Mouse (Mus musculus): ENCODE measurements at regions not wholly inside any gene's neighbourhood (a gene's known extent, or its start where the extent isn't known, plus 50 kb on each side); places are given as distances from the start of the nearest gene placed in this dataset.

GRCm38 (mm10) chr17:72993134-72993533 is 75.0 kb downstream of the Lbh start:
- CTCF ChIA-PET: interaction anchor here (0.6 kb wide), 2 partner anchors 19 to 25 kb away, joined by 3 to 5 read pairs; no protein-coding TSS in a partner anchor

DNA sequence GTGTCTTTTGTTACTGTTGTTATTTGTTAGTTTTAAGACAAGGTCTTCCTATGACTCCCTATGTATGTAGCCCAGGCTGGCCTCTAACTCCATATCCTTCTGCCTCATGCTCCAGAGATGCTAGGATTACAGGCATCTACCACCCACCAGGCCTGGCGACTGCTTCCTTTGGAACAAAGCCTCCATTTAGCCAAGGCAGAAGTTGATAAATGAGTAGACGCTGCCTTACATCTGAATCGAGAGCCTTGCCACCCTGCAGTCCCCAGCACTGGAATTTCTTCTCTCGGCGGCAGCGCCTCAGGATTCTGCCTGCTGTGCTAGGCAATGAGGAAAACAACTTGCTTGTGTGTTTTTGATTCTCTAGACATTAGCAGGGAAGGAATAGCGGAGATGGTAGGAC is 75.5 kb downstream of the Lbh start:
- CTCF ChIA-PET: no interaction called here

GRCm38 (mm10) chr17:72996539-72996938 is 78.4 kb downstream of the Lbh start:
- CTCF ChIA-PET: interaction anchor here (0.7 kb wide), 1 partner anchor 9 kb away, joined by 3 read pairs; no protein-coding TSS in a partner anchor

DNA sequence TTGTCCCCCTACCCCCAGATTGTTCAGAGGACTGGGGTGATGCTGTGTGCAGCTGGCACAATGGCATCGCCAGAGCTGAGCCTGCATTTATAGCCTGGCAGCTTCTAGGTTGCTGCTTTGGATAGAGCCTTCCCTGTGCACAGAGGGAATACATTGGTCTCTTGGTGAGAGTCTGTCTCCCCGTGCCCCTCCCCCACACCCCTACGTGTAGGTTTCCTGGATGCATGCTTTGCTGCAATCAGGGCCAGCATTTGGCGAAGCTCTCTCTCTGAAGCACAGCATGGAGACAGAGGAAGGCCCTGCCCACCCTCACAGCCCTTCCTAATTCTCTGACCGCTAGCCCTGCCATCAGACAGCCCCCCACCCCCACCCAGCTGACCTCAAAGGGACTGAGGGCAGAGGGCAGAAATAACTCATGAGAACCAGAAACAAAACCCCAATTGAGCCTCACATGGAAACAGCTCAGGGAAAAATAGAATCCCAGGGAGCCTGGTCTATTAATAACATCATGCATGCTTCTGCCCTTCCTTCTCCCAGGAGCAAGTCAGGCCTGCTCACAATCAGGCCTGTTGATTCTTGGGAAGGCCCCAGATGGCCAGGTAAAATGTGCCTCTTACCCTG is 79.3 kb downstream of the Lbh start:
- CTCF ChIA-PET: interaction anchor here (0.6 to 0.7 kb wide), 3 partner anchors 10 to 12 kb away, joined by 3 to 4 read pairs (median 3); no protein-coding TSS in a partner anchor

DNA sequence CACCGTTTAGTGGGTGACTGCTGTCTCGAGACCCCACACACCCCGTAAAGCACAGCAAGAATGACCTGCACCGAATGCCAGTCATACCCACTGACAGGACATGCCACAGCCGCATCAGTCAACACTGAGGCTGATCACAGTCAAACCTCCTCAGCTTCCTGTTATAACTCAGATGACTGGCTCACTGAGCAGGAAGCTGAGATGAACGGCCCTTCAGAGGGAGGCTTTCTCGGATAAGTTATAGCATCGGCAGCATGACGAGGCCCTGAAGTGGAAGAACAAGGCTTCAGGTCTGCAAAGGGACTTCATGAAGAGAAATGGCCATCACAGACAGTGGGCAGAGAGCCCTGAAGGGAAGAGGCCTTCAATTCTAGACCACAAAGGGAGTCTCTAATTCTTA is 87.0 kb downstream of the Lbh start:
- CTCF ChIA-PET: interaction anchor here (0.6 to 2.0 kb wide), 4 partner anchors 39 to 290 kb away, joined by 3 to 16 read pairs (median 6); no protein-coding TSS in a partner anchor

DNA sequence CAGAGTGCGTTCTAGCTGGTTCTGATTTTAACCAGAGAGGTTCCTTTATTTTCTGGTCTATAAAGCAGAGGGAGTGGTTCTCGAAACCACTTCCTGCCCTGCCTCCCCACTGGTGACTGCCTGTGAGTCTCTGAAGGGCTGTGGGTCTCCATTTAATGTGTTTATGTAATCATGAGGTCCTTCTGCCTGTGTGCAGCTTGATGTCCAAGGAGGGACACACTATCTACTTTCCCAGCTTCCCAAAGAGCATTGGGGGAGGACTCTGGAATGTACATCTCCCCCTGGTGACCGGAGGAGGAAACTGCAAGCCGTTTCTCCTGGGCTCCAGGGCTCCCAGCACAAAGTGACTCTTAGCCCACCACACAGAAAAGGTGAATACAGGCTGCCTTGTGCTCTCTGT is 90.8 kb downstream of the Lbh start:
- CTCF ChIA-PET: interaction anchor here (0.6 kb wide), 1 partner anchor 88 kb away, joined by 3 read pairs; no protein-coding TSS in a partner anchor

GRCm38 (mm10) chr17:73009962-73010361 is 91.9 kb downstream of the Lbh start:
- CTCF ChIA-PET: interaction anchor here (0.5 to 1.1 kb wide), 2 partner anchors 12 to 43 kb away, joined by 4 read pairs; no protein-coding TSS in a partner anchor

DNA sequence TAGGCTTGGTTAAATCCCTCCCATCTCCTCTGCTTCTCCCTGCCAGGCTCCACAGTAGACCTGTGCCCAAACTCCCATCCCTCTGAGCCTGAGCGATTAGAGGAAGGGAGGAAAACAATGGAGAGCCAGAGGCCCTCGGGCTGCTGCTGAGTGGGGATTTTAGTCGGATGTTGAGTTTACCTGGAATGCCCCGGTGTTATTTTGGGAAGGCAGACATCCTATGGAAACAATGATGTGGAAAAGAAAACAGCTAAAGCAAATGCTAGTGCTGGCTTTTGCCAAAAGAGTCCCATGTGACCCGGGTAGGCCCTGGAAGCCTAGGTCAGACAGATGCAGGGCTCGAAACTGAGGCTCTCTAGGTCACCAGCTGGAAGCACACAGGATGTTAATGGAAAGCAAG is 94.3 kb downstream of the Lbh start:
- CTCF ChIA-PET: interaction anchor here (0.6 kb wide), 1 partner anchor 20 kb away, joined by 3 read pairs; no protein-coding TSS in a partner anchor

- CTCF ChIA-PET: interaction anchor here (0.7 kb wide), 1 partner anchor 12 kb away, joined by 4 read pairs; no protein-coding TSS in a partner anchor
Measured at GRCm38 (mm10) chr17:73012954-73013353, 94.8 kb upstream of the Lclat1 start.

DNA sequence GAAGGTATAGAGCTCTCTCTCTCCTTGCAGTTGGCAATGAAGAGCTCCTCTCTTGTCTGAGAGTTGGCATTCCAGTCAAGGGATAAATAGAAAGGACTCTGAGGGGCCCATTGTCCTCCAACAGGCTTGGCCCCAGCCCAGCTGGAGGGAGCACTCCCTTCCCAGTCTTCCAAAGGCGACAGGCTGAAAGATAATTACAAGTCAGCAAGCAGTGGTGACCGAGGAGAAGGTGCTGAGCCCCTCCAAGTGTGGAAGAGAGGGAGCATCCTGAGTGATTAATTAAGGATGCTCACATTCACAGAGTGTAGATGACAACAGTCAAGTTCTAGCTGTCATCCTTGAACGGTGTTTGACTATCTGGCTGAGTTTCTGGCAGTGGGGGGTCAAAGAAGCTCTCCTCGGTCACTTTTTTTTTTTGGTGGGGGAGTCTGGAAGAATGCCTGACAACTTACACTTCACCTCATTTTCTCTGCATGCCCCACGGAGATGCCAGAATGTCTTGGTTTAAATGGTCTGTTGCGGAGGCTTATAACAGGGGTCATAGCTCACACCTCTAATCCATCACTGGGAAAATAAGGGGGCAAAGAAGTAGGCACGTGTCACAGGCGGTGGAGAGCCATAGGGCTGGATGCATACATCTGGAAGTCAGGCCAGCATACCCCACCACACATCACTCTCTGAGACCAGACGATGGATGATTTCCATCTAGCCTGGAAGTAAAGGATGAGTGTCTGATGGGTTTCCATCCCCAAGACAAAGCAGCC is 93.5 kb upstream of the Lclat1 start:
- CTCF ChIA-PET: no interaction called here

- CTCF ChIA-PET: no interaction called here
Measured at GRCm38 (mm10) chr17:73017173-73017572, 90.6 kb upstream of the Lclat1 start.

DNA sequence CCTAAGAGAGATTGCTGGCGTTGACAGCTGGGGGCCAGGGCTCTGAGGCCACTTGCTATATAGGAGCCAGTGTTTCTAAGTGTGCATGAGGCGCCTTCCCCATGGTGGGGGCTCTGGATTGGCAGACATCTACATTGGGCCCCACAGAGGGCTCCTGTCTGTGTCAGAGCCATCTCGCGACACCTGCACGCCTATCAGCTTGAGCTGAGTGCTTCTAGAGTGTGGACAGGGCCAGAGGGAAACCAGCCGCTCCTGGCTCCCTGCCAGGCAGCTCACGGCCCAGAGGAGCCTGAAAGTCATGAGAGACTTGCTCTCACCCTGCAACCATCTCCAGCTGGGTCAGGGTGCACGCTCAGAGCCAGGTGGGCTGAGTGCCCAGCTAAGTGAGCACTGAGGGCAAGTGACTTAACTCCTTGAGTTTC is 85.1 kb upstream of the Lclat1 start:
- CTCF ChIA-PET: no interaction called here

DNA sequence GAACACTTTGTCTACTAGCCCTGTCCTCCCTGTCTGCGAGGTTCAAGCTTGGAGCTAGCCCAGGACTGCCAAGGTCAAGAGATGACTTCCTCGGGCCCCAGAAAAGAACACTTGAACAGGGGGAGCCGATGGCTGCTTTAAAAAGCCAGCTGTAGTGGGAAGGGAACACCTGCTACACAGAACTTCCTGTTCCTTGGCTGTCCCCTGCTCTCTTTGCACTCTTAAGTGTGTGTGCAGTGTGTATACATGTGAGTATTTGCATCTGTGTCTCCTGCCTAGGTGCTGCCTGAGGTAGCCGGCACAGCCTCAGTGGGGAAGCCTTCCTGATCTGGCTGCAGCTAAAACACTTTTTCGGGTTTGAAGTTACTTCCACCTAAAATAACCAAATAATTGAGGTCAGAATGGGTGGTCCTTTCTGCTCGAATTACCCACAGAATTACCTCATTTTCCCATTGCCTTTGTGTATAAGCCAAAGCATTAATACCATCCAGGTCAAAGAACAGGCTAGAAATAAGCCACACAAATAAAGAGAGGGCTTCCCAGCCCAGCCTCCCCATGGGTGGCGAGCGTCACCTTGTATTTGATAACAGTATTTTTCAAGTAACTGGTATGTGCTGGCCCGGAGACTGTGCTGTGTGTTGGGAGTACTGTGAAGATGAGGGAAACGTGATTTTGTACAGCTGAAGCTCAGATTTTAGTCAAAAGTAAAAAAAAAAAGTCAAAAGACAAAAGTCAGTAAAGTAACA is 84.2 kb upstream of the Lclat1 start:
- CTCF ChIA-PET: interaction anchor here (0.6 kb wide), 1 partner anchor 12 kb away, joined by 11 read pairs; no protein-coding TSS in a partner anchor

DNA sequence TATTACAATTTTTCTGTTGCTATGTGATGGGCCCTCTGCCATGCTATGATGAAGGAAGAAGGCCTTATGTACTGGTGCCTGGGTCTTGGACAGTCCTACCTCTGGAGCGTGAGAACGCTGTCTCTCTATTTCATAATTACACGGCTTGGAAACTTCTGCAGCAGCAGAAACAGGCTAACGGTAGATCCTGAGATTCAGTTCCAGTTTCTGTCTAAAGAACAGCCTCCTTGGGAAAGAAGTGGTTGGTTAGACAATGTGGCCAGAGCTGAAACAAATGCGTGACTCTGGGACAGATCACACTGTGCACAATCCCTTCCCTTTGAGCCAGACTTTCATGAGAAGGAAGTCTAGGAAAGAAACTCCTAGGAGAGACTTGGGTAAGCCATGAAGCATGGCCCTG is 80.7 kb upstream of the Lclat1 start:
- CTCF ChIA-PET: no interaction called here

- CTCF ChIA-PET: interaction anchor here (0.6 kb wide), 1 partner anchor 359 kb away, joined by 3 read pairs; no protein-coding TSS in a partner anchor
Measured at GRCm38 (mm10) chr17:73031796-73032195, 76.0 kb upstream of the Lclat1 start.

- CTCF ChIA-PET: no interaction called here
Measured at GRCm38 (mm10) chr17:73032326-73032725, 75.5 kb upstream of the Lclat1 start.

GRCm38 (mm10) chr17:73034420-73034819 is 73.4 kb upstream of the Lclat1 start:
- CTCF ChIA-PET: interaction anchor here (0.5 kb wide), 1 partner anchor 14 kb away, joined by 3 read pairs; no protein-coding TSS in a partner anchor

DNA sequence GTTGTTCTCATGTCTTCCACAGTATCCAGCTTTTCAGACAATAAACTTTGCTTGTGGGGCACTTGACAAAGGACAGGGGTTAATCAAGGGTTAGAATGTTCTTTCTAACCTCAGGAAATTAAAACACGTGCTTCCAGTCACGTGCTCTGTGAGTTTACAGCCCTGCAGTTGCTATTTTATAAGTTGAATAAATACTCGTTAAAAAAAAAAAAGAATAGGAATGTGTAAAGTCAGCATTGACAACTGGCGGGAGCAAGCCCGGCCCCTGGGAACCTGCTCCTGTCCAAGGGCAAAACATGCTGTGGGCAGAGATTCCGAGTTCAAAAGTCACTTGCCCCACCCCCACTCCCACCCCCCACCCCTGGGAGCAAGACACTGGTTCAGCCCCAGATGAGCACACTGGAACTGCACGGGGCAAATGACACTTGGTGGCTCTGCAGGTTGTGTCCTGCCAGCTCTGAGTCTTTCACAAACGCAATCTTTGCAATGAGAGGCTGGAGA is 72.8 kb upstream of the Lclat1 start:
- CTCF ChIA-PET: interaction anchor here (0.6 to 0.7 kb wide), 4 partner anchors 10 to 132 kb away, joined by 3 to 11 read pairs (median 6); no protein-coding TSS in a partner anchor

GRCm38 (mm10) chr17:73036845-73037244 is 70.9 kb upstream of the Lclat1 start:
- CTCF ChIA-PET: interaction anchor here (0.6 kb wide), 1 partner anchor 59 kb away, joined by 7 read pairs; no protein-coding TSS in a partner anchor

- CTCF ChIA-PET: no interaction called here
Measured at GRCm38 (mm10) chr17:73038586-73038985, 69.2 kb upstream of the Lclat1 start.

GRCm38 (mm10) chr17:73044918-73045580 is 62.7 kb upstream of the Lclat1 start:
- CTCF ChIA-PET: interaction anchor here (0.5 to 0.9 kb wide), 2 partner anchors 10 to 23 kb away, joined by 7 to 8 read pairs; no protein-coding TSS in a partner anchor
